In the genomic region with DNA sequence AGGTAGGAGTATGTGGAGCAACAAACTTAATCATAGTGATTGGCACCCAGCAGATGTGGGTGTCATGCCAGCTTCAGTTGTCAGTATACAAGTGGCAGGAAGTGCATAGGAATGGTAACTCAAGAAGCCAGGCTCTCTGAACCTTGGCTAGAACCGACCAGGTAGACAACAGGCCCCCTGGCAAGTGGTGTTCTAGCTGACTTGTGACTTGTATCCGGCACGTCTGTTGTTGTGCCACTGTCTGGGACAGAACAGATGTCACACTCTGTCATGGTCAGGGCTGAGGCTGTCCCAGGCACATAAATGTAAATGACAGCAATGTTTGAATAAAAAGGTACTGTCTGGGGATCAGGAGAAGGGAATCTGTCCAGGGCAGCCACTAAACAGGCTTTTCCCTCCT, we compare ENCODE assay signal across 21 mouse cellular contexts.
DNase-seq lines count a peak whose midpoint lies in the region; ATAC-seq and TF ChIP-seq lines count a peak whose summit lies in the region.
"Had no signal": no experiment of that assay in that cellular context is flagged by ENCODE, and none has a peak within 500 bp of the region (broad histone marks: within the 10 kb centered on the region; RNA-seq: fewer than 3 reads in every experiment).

No protein-coding gene starts in this region.

- H3K4me1 ChIP-seq in heart, embryonic 11.5 days (ENCODE audit: control insufficient read depth, insufficient read depth, low read length) = peaks cover 32% of the 10 kb centered on the region
- H3K4me1 ChIP-seq in heart, embryonic 15.5 days (replicated peaks) = peaks cover 50% of the 10 kb centered on the region

- peak; percentile 92 for DNase-seq in heart, adult 11 months
- no peak for DNase-seq in heart, postnatal 14 days
- DNase-seq in heart, adult 8-10 months (ENCODE audit: low spot score) = no peak
- DNase-seq in left cerebral cortex, adult 9 months (ENCODE audit: low spot score in 2 of 2) = no peak
- DNase-seq in urinary bladder, postnatal 10 days (ENCODE audit: low spot score) = no peak
- DNase-seq: cerebellum, adult 18-20 months; cerebellum, adult 9-10 months; cerebellum, postnatal 14 days; forebrain, postnatal 0 days; gastrocnemius, postnatal 25 days; kidney, adult 18-20 months had no signal

- H3ac ChIP-seq in C2C12 (ENCODE audit: control insufficient read depth, insufficient read length, low read depth) = no peak overlapping the region

- H3K27me3 ChIP-seq in heart, embryonic 11.5 days (ENCODE audit: control insufficient read depth, insufficient read depth, low read length) = no peaks in the 10 kb centered on the region
- no peaks in the 10 kb centered on the region for H3K27me3 ChIP-seq in C2C12 (ENCODE audit: control insufficient read depth, insufficient read depth, insufficient read length)
- H3K27me3 ChIP-seq in heart, embryonic 15.5 days = no peaks in the 10 kb centered on the region
- H3K27me3 ChIP-seq: embryonic facial prominence, embryonic 12.5 days; embryonic facial prominence, embryonic 15.5 days had no signal

- H3K36me3 ChIP-seq in heart, embryonic 11.5 days (ENCODE audit: control insufficient read depth, insufficient read depth, low read length) = no peaks in the 10 kb centered on the region
- no peaks in the 10 kb centered on the region for H3K36me3 ChIP-seq in C2C12 (ENCODE audit: control insufficient read depth, insufficient read depth)
- no peaks in the 10 kb centered on the region for H3K36me3 ChIP-seq in heart, embryonic 15.5 days
- H3K36me3 ChIP-seq: embryonic facial prominence, embryonic 12.5 days; embryonic facial prominence, embryonic 15.5 days had no signal

- no peaks in the 10 kb centered on the region for H3K79me2 ChIP-seq in C2C12 (ENCODE audit: control insufficient read depth, insufficient read depth)

- no peaks in the 10 kb centered on the region for H3K79me3 ChIP-seq in C2C12 (ENCODE audit: low read depth)

- H3K4me3 ChIP-seq in heart, embryonic 11.5 days (ENCODE audit: low read depth, low read length) = no peak overlapping the region
- no peak overlapping the region for H3K4me3 ChIP-seq in C2C12 (ENCODE audit: insufficient read depth, poor library complexity, severe bottlenecking)
- no peak overlapping the region for H3K4me3 ChIP-seq in heart, embryonic 15.5 days
- H3K4me3 ChIP-seq: embryonic facial prominence, embryonic 12.5 days; embryonic facial prominence, embryonic 15.5 days had no signal

- TF ChIP-seq CTCF in C2C12 (IDR thresholded peaks at IDR 0.05; ENCODE audit: control insufficient read depth, insufficient read depth, insufficient read length) = no peak

- no peak for ATAC-seq in heart, embryonic 11.5 days (replicated peaks; ENCODE audit: insufficient number of reproducible peaks, low FRiP score, low TSS enrichment)
- no peak for ATAC-seq in heart, embryonic 15.5 days (replicated peaks; ENCODE audit: insufficient number of reproducible peaks, insufficient read depth, low FRiP score, low read depth)
- ATAC-seq: CD4-positive, CD25-positive, alpha-beta regulatory T cell, adult 4 months; hindbrain, postnatal 0 days; inflammation-experienced regulatory T-cells, adult 6 months; intestine, embryonic 16.5 days had no signal

- H3K9ac ChIP-seq in heart, embryonic 11.5 days (ENCODE audit: low read depth, low read length) = no peak overlapping the region
- no peak overlapping the region for H3K9ac ChIP-seq in heart, embryonic 15.5 days
- H3K9ac ChIP-seq: embryonic facial prominence, embryonic 12.5 days; embryonic facial prominence, embryonic 15.5 days; forebrain, postnatal 0 days; hindbrain, embryonic 14.5 days had no signal

- no peak overlapping the region for H3K4me2 ChIP-seq in heart, embryonic 11.5 days
- no peak overlapping the region for H3K4me2 ChIP-seq in heart, embryonic 15.5 days
- H3K4me2 ChIP-seq: embryonic facial prominence, embryonic 12.5 days; embryonic facial prominence, embryonic 15.5 days; hindbrain, embryonic 14.5 days had no signal

- no peaks in the 10 kb centered on the region for H3K9me3 ChIP-seq in heart, embryonic 11.5 days (replicated peaks; ENCODE audit: control insufficient read depth, low read length)
- H3K9me3 ChIP-seq in heart, embryonic 15.5 days (replicated peaks) = no peaks in the 10 kb centered on the region
- H3K9me3 ChIP-seq: embryonic facial prominence, embryonic 12.5 days; embryonic facial prominence, embryonic 15.5 days had no signal

- WGBS in heart, embryonic 11.5 days (ENCODE audit: insufficient replicate concordance) = 81% methylated on average over 3 of the region's 3 CpGs
- 74% methylated on average over 3 of the region's 3 CpGs for WGBS in heart, embryonic 15.5 days

- H3K27ac ChIP-seq in heart, embryonic 11.5 days (ENCODE audit: low read depth, low read length) = peak overlapping the region; percentile 55; the same call in 1 of the 2 replicates
- peak overlapping the region; percentile 77 for H3K27ac ChIP-seq in heart, embryonic 15.5 days
- H3K27ac ChIP-seq: embryonic facial prominence, embryonic 12.5 days; embryonic facial prominence, embryonic 15.5 days; hindbrain, embryonic 14.5 days; hindbrain, postnatal 0 days had no signal

- intact Hi-C loops in heart, postnatal 14 days (cut with DNase I) = loop anchor here (2.0 kb wide), 1 partner anchor 86 kb away; no protein-coding TSS in a partner anchor

TF ChIP-seq in C2C12, 6 proteins besides CTCF, POLR2A, EP300 and RAD21:
- TF ChIP-seq MYOD1 (IDR thresholded peaks at IDR 0.05; ENCODE audit: control insufficient read depth, insufficient read length, low read depth) = peak; percentile 33
- TF ChIP-seq MAX (IDR thresholded peaks at IDR 0.05) = no peak
- TF ChIP-seq MYOG (IDR thresholded peaks at IDR 0.05; ENCODE audit: control insufficient read depth, extremely low read depth, insufficient read length) = no peak
- TF ChIP-seq FOSL1 (IDR thresholded peaks at IDR 0.05; ENCODE audit: insufficient read depth, low read length, poor library complexity, severe bottlenecking) = no peak
